Mouse (Mus musculus) liver, embryonic 15.5 days (tissue): ENCODE measurements around the gene Trim16. TPM values are rescaled to one million over a fixed set of nuclear protein-coding genes. Genes with fewer than 3 reads are reported as not detected.

Experiments
- ATAC-seq: fragments of 200-750 bp; cut with Nextera tagmentation; 2 replicates; pipeline ENCODE4 v1.8.0; 2017; ENCODE audit warnings: moderate number of reproducible peaks, mild to moderate bottlenecking, moderate library complexity; ENCODE audit not compliant: insufficient read depth
- H3K27ac ChIP-seq: fragments of 300-500 bp; sonication (generic); replicated peaks from 2 replicates; pipeline ENCODE4 v1.5.1; 2015; ENCODE audit warnings: mild to moderate bottlenecking, inconsistent platforms
- H3K27me3 ChIP-seq: fragments of 300-500 bp; sonication (generic); 2 replicates; pipeline ENCODE4 v1.6.1; 2015; ENCODE audit warnings: mild to moderate bottlenecking, inconsistent platforms
- H3K36me3 ChIP-seq: fragments of 300-500 bp; sonication (generic); replicated peaks from 2 replicates; pipeline ENCODE4 v1.6.1; 2015; ENCODE audit warnings: moderate library complexity, mild to moderate bottlenecking, inconsistent platforms
- H3K4me1 ChIP-seq: fragments of 300-500 bp; sonication (generic); replicated peaks from 2 replicates; pipeline ENCODE4 v1.6.1; 2015; ENCODE audit warnings: inconsistent platforms
- H3K4me2 ChIP-seq: fragments of 300-500 bp; sonication (generic); 2 replicates; pipeline ENCODE4 v1.6.1; 2015; ENCODE audit warnings: moderate library complexity, mild to moderate bottlenecking, inconsistent platforms
- H3K4me3 ChIP-seq: fragments of 300-500 bp; sonication (generic); replicated peaks from 2 replicates; pipeline ENCODE4 v1.5.1; 2015; ENCODE audit warnings: mild to moderate bottlenecking, inconsistent platforms
- H3K9ac ChIP-seq: fragments of 300-500 bp; sonication (generic); 2 replicates; pipeline ENCODE4 v1.6.1; 2015; ENCODE audit warnings: moderate library complexity, mild to moderate bottlenecking, inconsistent platforms
- H3K9me3 ChIP-seq: fragments of 300-500 bp; sonication (generic); replicated peaks from 2 replicates; pipeline ENCODE4 v1.6.1; 2016; ENCODE audit warnings: inconsistent platforms
- WGBS: fragments of 180-500 bp; shearing (Covaris S2); methylation state at CpG from one replicate; pipeline ENCODE4 v1.1.7; 2015; ENCODE audit warnings: mixed read lengths; ENCODE audit not compliant: insufficient replicate concordance; 5-methylcytosine and 5-hydroxymethylcytosine counted together
- polyA plus RNA-seq: library from polyadenylated mRNA; unstranded; fragments of >200 nt; fragmentation: Nextera tagmentation; extraction: Ambion mirVana; gene quantifications from 2 replicates; pipeline ENCODE4 v1.2.1, GENCODE M21; 2015

Trim16 gene
- polyA plus RNA-seq, 1 experiment from 2014 or later = 0.79 TPM

- 61% methylated on average over 1 of the region's 1 CpGs for WGBS
- ATAC-seq = no peak
- Histone ChIP-seq H3K27ac (no peak overlapping the region), H3K9me3 (no peaks in the 10 kb centered on the region), H3K9ac (no peak overlapping the region), H3K27me3 (peaks cover 6% of the 10 kb centered on the region), H3K36me3 (no peaks in the 10 kb centered on the region), H3K4me2 (no peak overlapping the region), H3K4me3 (no peak overlapping the region), H3K4me1 (peaks cover 14% of the 10 kb centered on the region)
Observed at GRCm38 (mm10) chr11:62815438-62815837, 4.6 kb upstream of the Trim16 start.

DNA sequence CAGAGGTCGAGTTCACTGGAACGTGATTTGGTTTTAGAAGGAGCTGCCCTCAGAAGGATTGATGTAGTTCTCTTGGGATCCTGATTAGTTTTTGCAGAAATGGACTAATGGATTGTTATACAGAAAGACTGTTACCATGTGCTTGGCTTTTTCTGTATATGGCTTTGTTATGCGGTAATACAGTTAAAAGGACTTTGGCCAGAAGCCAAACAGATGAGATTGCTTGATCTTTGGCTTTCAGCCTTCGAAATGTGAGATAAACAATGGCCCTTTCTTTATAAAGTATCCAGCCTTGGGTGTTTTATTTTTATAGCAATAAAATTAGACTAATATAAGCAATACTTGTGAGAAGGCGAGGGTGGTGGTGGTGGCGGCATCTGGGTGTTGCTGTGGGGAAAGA is 3.4 kb upstream of the Trim16 start:
- Histone ChIP-seq H3K4me1 (peaks cover 22% of the 10 kb centered on the region), H3K27ac (no peak overlapping the region), H3K27me3 (peaks cover 15% of the 10 kb centered on the region), H3K36me3 (no peaks in the 10 kb centered on the region), H3K9ac (no peak overlapping the region), H3K9me3 (no peaks in the 10 kb centered on the region), H3K4me3 (no peak overlapping the region), H3K4me2 (no peak overlapping the region)
- 61% methylated on average over 6 of the region's 6 CpGs for WGBS
- ATAC-seq = no peak

DNA sequence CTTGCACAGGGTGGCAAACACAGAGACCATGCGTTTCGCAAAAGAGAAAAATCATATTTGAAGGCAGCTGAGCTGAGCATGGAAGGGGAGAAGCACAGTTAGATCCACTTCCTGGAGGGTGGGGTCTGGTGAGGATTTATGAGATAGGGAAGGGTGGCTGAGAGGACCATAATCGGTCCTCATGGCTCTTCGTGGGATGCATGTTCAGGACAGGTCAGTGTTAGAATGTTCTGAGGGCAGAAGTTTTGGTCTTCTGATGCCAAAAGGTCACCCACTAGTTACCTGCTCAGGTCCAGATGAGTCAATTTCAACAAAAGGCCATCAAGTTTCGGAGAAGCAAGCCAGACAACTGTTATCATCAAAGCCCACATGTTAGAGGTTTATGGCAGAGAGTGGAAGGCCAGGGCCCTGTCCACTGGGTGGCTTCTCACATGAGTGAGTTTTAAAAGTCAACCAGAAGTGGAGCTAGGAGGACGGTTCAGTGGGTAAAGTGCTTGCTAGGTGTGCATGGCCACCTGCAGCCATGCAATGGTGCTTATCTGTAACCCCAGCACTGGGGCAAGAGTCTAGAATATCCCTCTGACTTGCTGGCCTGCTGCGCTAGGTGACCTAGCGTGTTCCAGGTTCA is 858 bp upstream of the Trim16 start:
- no peaks in the 10 kb centered on the region for H3K36me3 ChIP-seq
- H3K4me2 ChIP-seq = no peak overlapping the region
- 39% methylated on average over 8 of the region's 8 CpGs for WGBS
- no peak overlapping the region for H3K4me3 ChIP-seq
- H3K9me3 ChIP-seq = no peaks in the 10 kb centered on the region
- H3K4me1 ChIP-seq = peaks cover 26% of the 10 kb centered on the region
- no peak overlapping the region for H3K27ac ChIP-seq
- ATAC-seq = no peak
- H3K27me3 ChIP-seq = peaks cover 21% of the 10 kb centered on the region
- no peak overlapping the region for H3K9ac ChIP-seq

DNA sequence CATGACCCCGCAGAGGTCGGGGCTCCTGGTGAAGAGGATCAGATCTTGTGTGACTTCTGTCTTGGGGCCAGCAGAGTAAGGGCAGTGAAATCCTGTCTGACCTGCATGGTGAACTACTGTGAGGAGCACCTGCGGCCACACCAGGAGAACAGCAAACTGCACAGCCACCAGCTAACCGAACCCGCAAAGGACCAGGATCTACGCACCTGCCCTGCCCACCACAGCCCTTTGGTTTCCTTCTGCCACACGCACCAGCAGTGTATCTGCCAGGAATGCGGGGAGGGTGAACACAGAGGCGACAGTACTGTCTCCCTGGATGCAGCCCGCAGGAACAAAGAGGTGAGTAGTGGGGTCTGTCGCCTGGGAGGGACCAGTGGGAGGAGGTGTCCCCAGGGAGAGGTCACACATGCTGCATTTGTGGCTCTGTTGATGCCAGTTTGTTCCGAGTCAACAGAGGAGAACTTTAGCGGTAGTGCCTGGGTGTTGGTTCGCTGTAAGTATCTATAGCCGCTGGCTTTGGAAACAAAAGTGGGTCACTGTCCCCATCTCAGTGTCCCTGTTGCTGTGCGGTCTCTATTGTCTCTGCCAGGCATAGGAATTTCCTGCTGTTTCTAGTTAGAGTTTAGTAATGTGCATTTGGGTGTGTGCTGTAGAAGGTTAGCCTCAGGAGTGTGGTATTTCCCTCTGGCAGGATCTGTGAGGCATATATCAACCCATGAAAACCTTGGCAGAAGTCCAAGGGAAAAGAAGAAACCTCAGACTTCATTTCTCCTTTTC is 818 bp downstream of the Trim16 start:
- H3K27ac ChIP-seq = no peak overlapping the region
- peak overlapping the region; percentile 57 for H3K4me2 ChIP-seq
- no peaks in the 10 kb centered on the region for H3K9me3 ChIP-seq
- peak overlapping the region; percentile 8; the same call in 1 of the 2 replicates for H3K9ac ChIP-seq
- ATAC-seq = no peak
- WGBS = 5% methylated on average over 16 of the region's 16 CpGs
- H3K4me1 ChIP-seq = peaks cover 26% of the 10 kb centered on the region
- no peaks in the 10 kb centered on the region for H3K36me3 ChIP-seq
- H3K27me3 ChIP-seq = peaks cover 21% of the 10 kb centered on the region
- H3K4me3 ChIP-seq = peak overlapping the region; percentile 41

- no peak for ATAC-seq
- Histone ChIP-seq H3K9me3 (no peaks in the 10 kb centered on the region), H3K4me1 (peaks cover 26% of the 10 kb centered on the region), H3K27me3 (peaks cover 21% of the 10 kb centered on the region), H3K9ac (no peak overlapping the region), H3K4me3 (0 out of 2 replicates have a peak overlapping the region, but pooled peaks have one; percentile 2), H3K36me3 (no peaks in the 10 kb centered on the region), H3K4me2 (peak overlapping the region; percentile 11), H3K27ac (no peak overlapping the region)
- WGBS = 23% methylated on average over 5 of the region's 5 CpGs
Observed at GRCm38 (mm10) chr11:62821893-62822292, 1.9 kb downstream of the Trim16 start.

DNA sequence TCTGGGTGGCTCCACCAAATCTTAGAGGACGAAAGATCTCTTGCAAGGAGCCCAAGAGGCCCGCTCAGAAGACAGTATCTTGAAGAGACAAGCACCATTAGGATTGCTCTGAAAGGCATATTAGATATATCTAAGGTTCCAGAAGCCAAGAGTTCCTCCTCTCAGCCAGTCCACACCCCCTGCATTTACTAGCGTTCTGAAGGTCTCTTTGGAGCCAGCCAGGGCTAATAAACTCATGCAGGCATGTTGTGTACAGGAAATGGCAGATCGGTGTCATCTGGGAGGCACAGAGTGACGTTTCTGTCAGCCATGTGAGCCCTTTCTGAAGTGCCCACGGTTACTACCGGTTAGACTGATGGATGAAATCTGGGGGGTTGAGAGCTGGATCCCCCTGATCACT is 4.2 kb downstream of the Trim16 start:
- Histone ChIP-seq H3K27me3 (peaks cover 21% of the 10 kb centered on the region), H3K9ac (no peak overlapping the region), H3K4me1 (peaks cover 23% of the 10 kb centered on the region), H3K27ac (no peak overlapping the region), H3K9me3 (no peaks in the 10 kb centered on the region), H3K4me2 (no peak overlapping the region), H3K36me3 (no peaks in the 10 kb centered on the region), H3K4me3 (no peak overlapping the region)
- WGBS = 23% methylated on average over 7 of the region's 7 CpGs
- ATAC-seq = no peak

DNA sequence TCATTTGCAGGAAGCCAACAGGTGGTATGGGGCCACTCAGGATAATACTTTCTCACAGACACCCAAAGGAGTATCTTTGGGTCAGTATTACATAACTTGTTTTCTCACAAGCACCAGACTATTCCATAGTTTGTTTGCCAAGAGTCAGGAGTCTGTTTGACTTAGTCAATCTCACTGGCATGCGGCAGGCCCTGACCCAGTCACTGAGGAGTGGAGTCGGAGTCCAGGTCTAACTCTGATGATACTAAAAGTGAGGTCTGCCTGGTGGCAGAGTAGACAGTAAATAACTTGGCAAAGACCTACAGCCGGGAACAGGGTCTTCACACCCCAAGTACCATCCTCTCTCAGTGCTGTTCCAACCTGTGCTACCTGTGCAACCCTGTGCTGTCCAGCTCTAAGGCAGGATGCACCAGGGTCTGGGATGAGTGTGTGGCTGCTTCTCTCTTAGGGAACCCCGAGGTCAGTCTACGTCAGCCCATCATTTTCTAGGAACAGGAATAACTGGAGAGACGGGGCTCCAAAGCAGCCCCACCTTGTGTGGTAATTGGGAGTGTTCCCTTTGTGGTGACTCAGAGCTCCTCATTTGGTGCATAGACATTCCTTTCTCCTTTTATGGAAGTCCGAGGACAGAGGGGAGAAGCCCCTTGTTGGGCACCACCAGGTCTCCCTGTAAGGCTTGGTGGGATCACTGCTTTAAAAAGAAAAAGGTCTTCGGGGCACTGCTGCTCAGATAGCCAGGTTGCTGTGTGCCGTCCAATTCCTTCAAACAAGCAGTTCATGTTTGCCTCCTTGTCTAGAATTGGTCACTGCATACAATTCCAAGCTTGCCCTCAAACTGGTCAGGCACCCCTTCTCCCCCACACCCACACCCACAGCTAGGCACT is 5.4 kb downstream of the Trim16 start:
- WGBS = 65% methylated on average over 9 of the region's 9 CpGs
- no peaks in the 10 kb centered on the region for H3K9me3 ChIP-seq
- H3K9ac ChIP-seq = no peak overlapping the region
- no peak overlapping the region for H3K4me3 ChIP-seq
- no peaks in the 10 kb centered on the region for H3K36me3 ChIP-seq
- ATAC-seq = no peak
- H3K4me2 ChIP-seq = no peak overlapping the region
- H3K4me1 ChIP-seq = peaks cover 12% of the 10 kb centered on the region
- H3K27me3 ChIP-seq = peaks cover 14% of the 10 kb centered on the region
- H3K27ac ChIP-seq = no peak overlapping the region

- no peak for ATAC-seq
- Histone ChIP-seq H3K4me1 (0 out of 2 replicates have a peak, but pooled peaks cover 5% of the 10 kb centered on the region), H3K4me2 (no peak overlapping the region), H3K9ac (no peak overlapping the region), H3K36me3 (no peaks in the 10 kb centered on the region), H3K27me3 (peaks cover 7% of the 10 kb centered on the region; the same call in 1 of the 2 replicates), H3K9me3 (no peaks in the 10 kb centered on the region), H3K4me3 (no peak overlapping the region), H3K27ac (no peak overlapping the region)
- WGBS = 52% methylated on average over 6 of the region's 6 CpGs
Observed at GRCm38 (mm10) chr11:62826106-62826733, 6.2 kb downstream of the Trim16 start.

GRCm38 (mm10) chr11:62827135-62827534 is 7.1 kb downstream of the Trim16 start:
- H3K9me3 ChIP-seq = no peaks in the 10 kb centered on the region
- H3K27ac ChIP-seq = no peak overlapping the region
- no peak overlapping the region for H3K9ac ChIP-seq
- ATAC-seq = no peak
- H3K27me3 ChIP-seq = 0 out of 2 replicates have a peak, but pooled peaks cover under 1% of the 10 kb centered on the region
- H3K4me1 ChIP-seq = no peaks in the 10 kb centered on the region
- WGBS = 62% methylated on average over 4 of the region's 4 CpGs
- no peaks in the 10 kb centered on the region for H3K36me3 ChIP-seq
- no peak overlapping the region for H3K4me3 ChIP-seq
- H3K4me2 ChIP-seq = no peak overlapping the region

- no peak overlapping the region for H3K4me2 ChIP-seq
- no peak overlapping the region for H3K9ac ChIP-seq
- no peak overlapping the region for H3K4me3 ChIP-seq
- WGBS = 53% methylated on average over 3 of the region's 3 CpGs
- no peaks in the 10 kb centered on the region for H3K27me3 ChIP-seq
- no peak overlapping the region for H3K27ac ChIP-seq
- no peaks in the 10 kb centered on the region for H3K4me1 ChIP-seq
- H3K9me3 ChIP-seq = no peaks in the 10 kb centered on the region
- ATAC-seq = no peak
- no peaks in the 10 kb centered on the region for H3K36me3 ChIP-seq
Observed at GRCm38 (mm10) chr11:62827911-62828310, 7.9 kb downstream of the Trim16 start.
